Mouse (Mus musculus) heart, embryonic 15.5 days (tissue): ENCODE data around the gene Ugt1a10. TPM values are rescaled to one million over a fixed set of nuclear protein-coding genes. Genes with fewer than 3 reads are reported as not detected.

ENCODE experiments used
- ATAC-seq: fragments of 200-750 bp; cut with Nextera tagmentation; replicated peaks from 2 replicates; pipeline ENCODE4 v1.8.0; 2017; ENCODE audit warnings: low read depth, moderate TSS enrichment; ENCODE audit not compliant: insufficient number of reproducible peaks, insufficient read depth, low FRiP score
- H3K27ac ChIP-seq: fragments of 300-500 bp; sonication (generic); 2 replicates; pipeline ENCODE4 v1.5.1; 2015; ENCODE audit warnings: mild to moderate bottlenecking, inconsistent platforms
- H3K27me3 ChIP-seq: fragments of 300-500 bp; sonication (generic); 2 replicates; pipeline ENCODE4 v1.6.1; 2015; ENCODE audit warnings: inconsistent platforms
- H3K36me3 ChIP-seq: fragments of 300-500 bp; sonication (generic); 2 replicates; pipeline ENCODE4 v1.6.1; 2015; ENCODE audit warnings: mild to moderate bottlenecking, inconsistent platforms
- H3K4me1 ChIP-seq: fragments of 300-500 bp; sonication (generic); replicated peaks from 2 replicates; pipeline ENCODE4 v1.6.1; 2015; ENCODE audit warnings: inconsistent platforms
- H3K4me2 ChIP-seq: fragments of 300-500 bp; sonication (generic); 2 replicates; pipeline ENCODE4 v1.6.1; 2015; ENCODE audit warnings: inconsistent platforms, mild to moderate bottlenecking, moderate library complexity
- H3K4me3 ChIP-seq: fragments of 300-500 bp; sonication (generic); 2 replicates; pipeline ENCODE4 v1.5.1; 2015; ENCODE audit warnings: mild to moderate bottlenecking, inconsistent platforms
- H3K9ac ChIP-seq: fragments of 300-500 bp; sonication (generic); 2 replicates; pipeline ENCODE4 v1.6.1; 2015; ENCODE audit warnings: mild to moderate bottlenecking, inconsistent platforms
- H3K9me3 ChIP-seq: fragments of 300-500 bp; sonication (generic); replicated peaks from 2 replicates; pipeline ENCODE4 v1.6.1; 2016; ENCODE audit warnings: inconsistent platforms
- WGBS: fragments of 180-500 bp; shearing (Covaris S2); methylation state at CpG from one replicate; pipeline ENCODE4 v1.1.7; 2015; ENCODE audit warnings: mixed read lengths; 5-methylcytosine and 5-hydroxymethylcytosine counted together
- polyA plus RNA-seq: library from polyadenylated mRNA; unstranded; fragments of >200 nt; fragmentation: Nextera tagmentation; extraction: Ambion mirVana; gene quantifications from 2 replicates; pipeline ENCODE4 v1.2.1, GENCODE M21; 2015

Ugt1a10 gene
- polyA plus RNA-seq, 1 experiment from 2014 or later, result not detected

GRCm38 (mm10) chr1:88234248-88234610 lies 179.0 kb downstream of the Ugt1a10 start:
- peaks cover 69% of the 10 kb centered on the region for H3K9me3 ChIP-seq
- H3K36me3 ChIP-seq, result no peaks in the 10 kb centered on the region
- H3K9ac ChIP-seq, result no peak overlapping the region
- H3K27me3 ChIP-seq, result no peaks in the 10 kb centered on the region
- no peak overlapping the region for H3K27ac ChIP-seq
- no peak overlapping the region for H3K4me3 ChIP-seq
- ATAC-seq, result no peak
- WGBS, result 55% methylated on average over 4 of the region's 4 CpGs
- H3K4me1 ChIP-seq, result no peaks in the 10 kb centered on the region
- H3K4me2 ChIP-seq, result no peak overlapping the region

DNA sequence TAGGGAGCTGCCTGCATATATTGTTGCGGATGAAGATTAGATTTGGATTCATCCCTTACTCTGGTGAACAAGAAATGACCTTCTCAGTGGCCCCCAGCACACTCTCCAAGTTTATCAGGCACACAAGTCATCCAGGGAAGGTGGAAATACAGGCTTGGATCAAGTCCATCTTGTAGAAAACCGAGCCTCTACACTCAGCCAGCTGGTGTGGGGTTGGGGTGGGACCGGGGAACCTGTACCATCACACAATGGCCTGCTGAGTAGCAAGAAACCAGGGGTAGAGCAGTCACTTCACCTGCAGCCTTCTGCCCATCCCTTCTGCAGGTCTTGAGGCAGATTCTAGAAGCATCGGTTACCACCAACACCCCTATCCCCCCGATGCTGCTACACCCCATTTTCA lies 179.5 kb downstream of the Ugt1a10 start:
- no peak overlapping the region for H3K27ac ChIP-seq
- WGBS, result 40% methylated on average over 5 of the region's 5 CpGs
- peaks cover 70% of the 10 kb centered on the region for H3K9me3 ChIP-seq
- no peak overlapping the region for H3K4me2 ChIP-seq
- ATAC-seq, result no peak
- no peaks in the 10 kb centered on the region for H3K36me3 ChIP-seq
- H3K9ac ChIP-seq, result no peak overlapping the region
- H3K4me1 ChIP-seq, result no peaks in the 10 kb centered on the region
- no peaks in the 10 kb centered on the region for H3K27me3 ChIP-seq
- H3K4me3 ChIP-seq, result no peak overlapping the region

DNA sequence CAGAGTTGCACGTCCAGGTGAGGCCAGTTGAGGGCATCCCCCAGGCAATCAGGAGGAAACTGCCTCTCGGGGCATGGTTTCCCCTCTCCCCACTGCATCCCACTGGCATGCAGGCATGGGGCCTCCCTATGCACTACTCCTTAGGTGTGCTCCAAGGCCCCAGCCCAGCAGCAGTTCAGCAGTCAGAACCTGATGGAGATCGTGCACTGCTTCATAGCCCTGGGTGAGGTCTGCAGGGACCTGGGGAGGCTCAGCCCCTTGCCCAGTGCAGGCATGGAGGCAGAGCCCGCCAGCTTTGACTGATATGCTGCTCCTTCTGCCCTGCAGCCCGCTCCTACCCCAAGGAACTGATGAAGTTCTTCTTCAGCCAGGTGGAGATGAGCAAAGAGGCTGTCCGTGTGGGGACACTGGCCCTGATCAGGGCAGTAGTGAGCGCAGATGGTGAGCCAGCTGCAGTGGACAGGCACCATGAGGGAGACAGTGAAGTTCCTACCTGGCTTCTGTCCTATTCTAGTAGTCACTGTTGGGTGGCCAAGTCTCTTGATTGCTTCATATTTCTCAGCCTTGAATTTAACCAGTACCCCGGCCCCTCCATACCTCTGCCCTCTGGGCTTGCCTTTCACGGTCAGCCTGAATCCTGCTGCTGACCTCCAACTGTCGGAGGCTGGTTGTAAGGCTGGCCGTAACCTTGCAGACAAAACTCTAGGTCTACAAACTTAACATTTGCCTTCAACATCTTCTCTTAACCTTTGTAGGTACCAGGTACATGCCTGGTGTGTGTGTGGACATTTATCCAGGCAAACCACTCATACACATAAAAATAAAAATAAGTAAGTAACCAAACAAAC lies 180.1 kb downstream of the Ugt1a10 start:
- Histone ChIP-seq H3K27ac (no peak overlapping the region), H3K4me2 (no peak overlapping the region), H3K9me3 (peaks cover 68% of the 10 kb centered on the region), H3K27me3 (no peaks in the 10 kb centered on the region), H3K4me1 (no peaks in the 10 kb centered on the region), H3K4me3 (no peak overlapping the region), H3K36me3 (no peaks in the 10 kb centered on the region), H3K9ac (no peak overlapping the region)
- 58% methylated on average over 11 of the region's 11 CpGs for WGBS
- ATAC-seq, result no peak

- 50% methylated on average over 4 of the region's 4 CpGs for WGBS
- Histone ChIP-seq H3K9ac (no peak overlapping the region), H3K27me3 (no peaks in the 10 kb centered on the region), H3K4me1 (no peaks in the 10 kb centered on the region), H3K4me2 (no peak overlapping the region), H3K36me3 (no peaks in the 10 kb centered on the region), H3K9me3 (peaks cover 74% of the 10 kb centered on the region), H3K27ac (no peak overlapping the region), H3K4me3 (no peak overlapping the region)
- ATAC-seq, result no peak
Observed at GRCm38 (mm10) chr1:88235894-88236415, 180.8 kb downstream of the Ugt1a10 start.

DNA sequence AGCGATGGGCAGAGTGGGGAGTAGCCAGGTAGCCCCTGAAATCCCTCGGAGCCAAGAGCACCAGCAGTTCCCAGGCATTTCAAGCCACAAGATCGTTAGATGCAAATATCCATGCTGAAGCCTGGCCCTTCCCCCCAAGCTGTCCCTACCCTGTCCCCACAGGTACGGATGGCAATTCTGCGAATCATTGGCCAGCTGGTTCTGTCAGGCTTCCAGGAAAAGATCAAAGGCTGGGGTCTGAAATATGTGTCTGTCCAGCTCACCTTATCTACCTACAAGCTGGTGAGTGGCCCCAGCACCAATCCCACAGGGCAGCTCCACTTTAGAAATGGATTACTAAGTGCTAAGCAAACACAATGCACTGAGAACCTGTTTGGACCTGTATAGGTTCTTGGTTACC lies 182.1 kb downstream of the Ugt1a10 start:
- Histone ChIP-seq H3K4me3 (no peak overlapping the region), H3K4me1 (no peaks in the 10 kb centered on the region), H3K27me3 (no peaks in the 10 kb centered on the region), H3K9ac (no peak overlapping the region), H3K27ac (no peak overlapping the region), H3K9me3 (peaks cover 72% of the 10 kb centered on the region), H3K4me2 (no peak overlapping the region), H3K36me3 (no peaks in the 10 kb centered on the region)
- ATAC-seq, result no peak
- 69% methylated on average over 5 of the region's 5 CpGs for WGBS

GRCm38 (mm10) chr1:88238771-88239170 lies 183.6 kb downstream of the Ugt1a10 start:
- Histone ChIP-seq H3K4me2 (no peak overlapping the region), H3K9ac (no peak overlapping the region), H3K36me3 (no peaks in the 10 kb centered on the region), H3K4me1 (no peaks in the 10 kb centered on the region), H3K9me3 (peaks cover 70% of the 10 kb centered on the region), H3K27me3 (no peaks in the 10 kb centered on the region), H3K27ac (no peak overlapping the region), H3K4me3 (no peak overlapping the region)
- 70% methylated on average over 6 of the region's 6 CpGs for WGBS
- ATAC-seq, result no peak

- Histone ChIP-seq H3K27me3 (no peaks in the 10 kb centered on the region), H3K9ac (no peak overlapping the region), H3K36me3 (no peaks in the 10 kb centered on the region), H3K4me3 (no peak overlapping the region), H3K27ac (no peak overlapping the region), H3K4me2 (no peak overlapping the region), H3K4me1 (no peaks in the 10 kb centered on the region), H3K9me3 (peaks cover 72% of the 10 kb centered on the region)
- WGBS, result 62% methylated on average over 5 of the region's 5 CpGs
- no peak for ATAC-seq
Observed at GRCm38 (mm10) chr1:88240072-88240471, 184.9 kb downstream of the Ugt1a10 start.

DNA sequence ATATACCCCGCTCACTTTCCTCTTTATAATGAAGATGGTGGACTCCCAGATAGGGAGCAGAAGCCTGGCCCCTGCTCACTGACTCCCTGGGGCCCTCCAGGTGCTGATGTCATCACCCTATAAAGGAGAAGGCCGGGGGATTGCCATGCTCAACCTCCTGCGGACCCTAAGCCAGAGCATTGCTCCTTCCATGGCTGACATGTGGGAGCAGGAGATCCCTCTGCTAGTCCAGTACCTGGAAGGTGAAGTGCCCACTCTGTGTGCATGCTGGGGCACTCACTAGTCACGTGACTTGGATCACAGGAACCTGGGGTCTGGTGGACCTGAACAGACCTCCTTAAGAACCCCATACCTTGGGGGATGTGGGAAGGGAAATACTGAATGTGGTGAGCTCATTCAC lies 185.4 kb downstream of the Ugt1a10 start:
- Histone ChIP-seq H3K4me3 (no peak overlapping the region), H3K9ac (no peak overlapping the region), H3K4me2 (no peak overlapping the region), H3K9me3 (peaks cover 72% of the 10 kb centered on the region), H3K27me3 (no peaks in the 10 kb centered on the region), H3K4me1 (no peaks in the 10 kb centered on the region), H3K36me3 (no peaks in the 10 kb centered on the region), H3K27ac (no peak overlapping the region)
- ATAC-seq, result peak; percentile 0; the same call in 1 of the 2 replicates
- 62% methylated on average over 4 of the region's 4 CpGs for WGBS

DNA sequence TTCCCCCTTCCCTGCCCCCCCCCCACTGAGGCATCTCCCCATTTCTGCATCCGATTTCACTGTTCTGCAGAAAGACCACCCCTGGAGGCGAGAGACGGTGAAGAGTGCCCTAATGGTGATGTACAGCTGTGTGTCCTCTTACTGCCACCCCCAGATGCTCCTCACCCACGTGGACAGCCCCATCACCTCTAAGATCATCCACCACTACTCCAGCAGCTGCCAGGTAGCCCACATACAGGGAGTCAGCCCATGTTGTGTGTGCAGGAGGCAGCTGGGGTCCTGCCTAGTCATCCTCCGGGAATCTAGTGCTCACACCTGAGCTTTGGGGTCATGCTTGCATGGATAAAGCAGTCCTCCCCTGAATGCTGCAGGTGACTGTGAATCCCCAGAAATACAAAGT lies 188.7 kb downstream of the Ugt1a10 start:
- Histone ChIP-seq H3K9ac (no peak overlapping the region), H3K36me3 (no peaks in the 10 kb centered on the region), H3K27me3 (no peaks in the 10 kb centered on the region), H3K9me3 (peaks cover 52% of the 10 kb centered on the region), H3K4me2 (no peak overlapping the region), H3K4me3 (no peak overlapping the region), H3K27ac (no peak overlapping the region), H3K4me1 (no peaks in the 10 kb centered on the region)
- WGBS, result 56% methylated on average over 5 of the region's 5 CpGs
- ATAC-seq, result no peak

- no peak overlapping the region for H3K9ac ChIP-seq
- WGBS, result 71% methylated on average over 6 of the region's 6 CpGs
- ATAC-seq, result no peak
Observed at GRCm38 (mm10) chr1:88245881-88246280, 190.7 kb downstream of the Ugt1a10 start.

GRCm38 (mm10) chr1:88246386-88246785 lies 191.2 kb downstream of the Ugt1a10 start:
- Histone ChIP-seq H3K4me2 (no peak overlapping the region), H3K9ac (no peak overlapping the region), H3K4me3 (no peak overlapping the region), H3K9me3 (peaks cover 58% of the 10 kb centered on the region), H3K36me3 (no peaks in the 10 kb centered on the region), H3K27me3 (no peaks in the 10 kb centered on the region), H3K27ac (no peak overlapping the region), H3K4me1 (no peaks in the 10 kb centered on the region)
- WGBS, result 41% methylated on average over 6 of the region's 6 CpGs
- no peak for ATAC-seq

More at GRCm38 (mm10) chr1:88245881-88246280, 190.7 kb downstream of the Ugt1a10 start:
- Histone ChIP-seq H3K4me1 (no peaks in the 10 kb centered on the region), H3K27me3 (no peaks in the 10 kb centered on the region), H3K4me2 (no peak overlapping the region), H3K36me3 (no peaks in the 10 kb centered on the region), H3K9me3 (peaks cover 55% of the 10 kb centered on the region), H3K27ac (no peak overlapping the region), H3K4me3 (no peak overlapping the region)

DNA sequence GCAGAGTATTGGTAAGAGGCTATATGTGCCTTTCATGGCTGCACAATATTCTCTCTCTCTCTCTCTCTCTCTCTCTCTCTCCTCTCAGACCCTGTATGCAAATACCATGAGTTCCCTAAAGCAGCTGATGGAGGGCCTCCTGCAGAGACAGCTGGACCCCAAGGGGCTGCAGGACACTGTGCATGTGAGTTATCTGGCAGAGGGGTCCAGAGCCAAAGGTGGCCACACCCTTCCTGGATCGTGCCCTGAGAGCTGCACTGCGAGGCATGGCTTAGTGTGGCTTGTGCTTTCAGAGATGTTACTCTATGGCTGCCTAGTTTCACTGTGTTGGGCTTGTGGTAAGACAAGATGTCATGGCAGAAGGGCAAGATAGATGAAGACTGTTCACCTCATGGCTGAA lies 192.5 kb downstream of the Ugt1a10 start:
- no peak for ATAC-seq
- Histone ChIP-seq H3K36me3 (no peaks in the 10 kb centered on the region), H3K4me3 (no peak overlapping the region), H3K9ac (no peak overlapping the region), H3K27ac (no peak overlapping the region), H3K4me2 (no peak overlapping the region), H3K27me3 (no peaks in the 10 kb centered on the region), H3K9me3 (peaks cover 55% of the 10 kb centered on the region), H3K4me1 (no peaks in the 10 kb centered on the region)
- 49% methylated on average over 2 of the region's 2 CpGs for WGBS
